Mouse (Mus musculus) cerebellum, adult (tissue): ENCODE results near the gene Svs2.
"Not testable (repeated sequence)": the region's sequence is repeated elsewhere in the genome, so short reads cannot be mapped to it uniquely, and the experiment has no call there.

ENCODE experiments used
- ATAC-seq: cut with Nextera tagmentation; 2 replicates; pipeline ENCODE4 v1.9.2; 2017; ENCODE audit warnings: mild to moderate bottlenecking, moderate library complexity, mixed read lengths; ENCODE audit not compliant: insufficient number of reproducible peaks, low FRiP score, low TSS enrichment

Svs2 gene

GRCm38 (mm10) chr2:164238366-164238765 is at the start of gene Svs2:
Svs2 (minus strand) TSS chr2:164238466.
- ATAC-seq = no peak

GRCm38 (mm10) chr2:164278359-164278758 is 40.1 kb upstream of the Svs2 start, which contains the start of gene Svs4:
Svs4 (minus strand) TSS chr2:164278459.
- no peak for ATAC-seq

GRCm38 (mm10) chr2:164256540-164256939 is 18.3 kb upstream of the Svs2 start, which contains the start of gene Svs3b:
Svs3b (minus strand) TSS chr2:164256640.
- not testable (repeated sequence) for ATAC-seq

GRCm38 (mm10) chr2:164232671-164233070 is 5.6 kb downstream of the Svs2 start:
- no peak for ATAC-seq

- no peak for ATAC-seq
Measured at GRCm38 (mm10) chr2:164228361-164229070, 9.8 kb downstream of the Svs2 start.

GRCm38 (mm10) chr2:164221522-164221921 is 16.7 kb downstream of the Svs2 start, which contains the start of gene Wfdc15b:
Wfdc15b (minus strand) TSS chr2:164221660.
- no peak for ATAC-seq

- ATAC-seq = no peak
Measured at GRCm38 (mm10) chr2:164219295-164219694, 19.0 kb downstream of the Svs2 start.

GRCm38 (mm10) chr2:164212711-164213110 is 25.6 kb downstream of the Svs2 start:
- ATAC-seq = no peak

- ATAC-seq = no peak
Measured at GRCm38 (mm10) chr2:164210892-164211291, 27.4 kb downstream of the Svs2 start.

- ATAC-seq = peak; percentile 98
Measured at GRCm38 (mm10) chr2:164206676-164207075, 31.6 kb downstream of the Svs2 start.

GRCm38 (mm10) chr2:164206011-164206410 is 32.3 kb downstream of the Svs2 start:
- ATAC-seq = not testable (repeated sequence)

GRCm38 (mm10) chr2:164199626-164200327 is 38.5 kb downstream of the Svs2 start, which contains the start of gene Wfdc15a:
Wfdc15a (minus strand) TSS chr2:164200130.
- no peak for ATAC-seq

- no peak for ATAC-seq
Measured at GRCm38 (mm10) chr2:164196700-164196990, 41.6 kb downstream of the Svs2 start.

- ATAC-seq = no peak
Measured at GRCm38 (mm10) chr2:164195971-164196699, 42.1 kb downstream of the Svs2 start.

- ATAC-seq = no peak
Measured at GRCm38 (mm10) chr2:164194959-164195630, 43.2 kb downstream of the Svs2 start.

- no peak for ATAC-seq
Measured at GRCm38 (mm10) chr2:164192279-164192678, 46.0 kb downstream of the Svs2 start.

GRCm38 (mm10) chr2:164190576-164190975 is 47.7 kb downstream of the Svs2 start, which contains the start of gene Wfdc12:
Wfdc12 (minus strand) TSS chr2:164190608.
- no peak for ATAC-seq

GRCm38 (mm10) chr2:164188722-164189121 is 49.5 kb downstream of the Svs2 start:
- no peak for ATAC-seq
